Mouse (Mus musculus) heart, adult 2 months (tissue): ENCODE data around the gene Camkv. TPM values are rescaled to one million over a fixed set of nuclear protein-coding genes. Genes with fewer than 3 reads are reported as not detected.

Experiments
- DNase-seq, 2 experiments: peaks; one replicate each; pipeline ENCODE4 v3.0.0; 2021
- H3K27ac ChIP-seq: fragments of 200-600 bp; 2 replicates; pipeline ENCODE4 v1.8.1; 2022
- H3K27me3 ChIP-seq: fragments of 200-500 bp; 2 replicates; pipeline ENCODE4 v1.6.1; 2012; ENCODE audit warnings: mild to moderate bottlenecking, low read length, inconsistent platforms, mixed read lengths; ENCODE audit not compliant: control insufficient read depth, insufficient read depth
- H3K36me3 ChIP-seq: fragments of 200-500 bp; 2 replicates; pipeline ENCODE4 v1.6.1; 2012; ENCODE audit warnings: low read length, inconsistent platforms; ENCODE audit not compliant: control insufficient read depth, insufficient read depth
- H3K4me1 ChIP-seq: fragments of 200-500 bp; 2 replicates; pipeline ENCODE4 v1.6.1; 2011; ENCODE audit warnings: low read length; ENCODE audit not compliant: control insufficient read depth, insufficient read depth
- H3K4me3 ChIP-seq: fragments of 200-600 bp; 2 replicates; pipeline ENCODE4 v1.8.1; 2022
- H3K79me2 ChIP-seq: fragments of 200-500 bp; replicated peaks from 2 replicates; pipeline ENCODE4 v1.6.1; 2012; ENCODE audit warnings: mild to moderate bottlenecking, inconsistent platforms, low read length, moderate library complexity, mixed read lengths; ENCODE audit not compliant: control insufficient read depth, insufficient read depth
- H3K9ac ChIP-seq: fragments of 200-500 bp; 2 replicates; pipeline ENCODE4 v1.6.1; 2012; ENCODE audit warnings: low read depth, mild to moderate bottlenecking, control low read depth, inconsistent platforms, low read length, mixed read lengths
- CTCF ChIP-seq: fragments of 200-600 bp; IDR thresholded peaks from 2 replicates; pipeline ENCODE4 v1.8.1; 2022; ENCODE audit warnings: antibody characterized with exemption, mild to moderate bottlenecking, moderate library complexity
- EP300 ChIP-seq: fragments of 200-500 bp; IDR thresholded peaks from 2 replicates; pipeline ENCODE4 v1.6.1; 2011; ENCODE audit warnings: low read depth, low read length, control low read depth; ENCODE audit not compliant: insufficient read depth
- POLR2A ChIP-seq: fragments of 200-500 bp; IDR thresholded peaks from 2 replicates; pipeline ENCODE4 v1.6.1; 2011; ENCODE audit warnings: mild to moderate bottlenecking, low read depth, low read length, control low read depth; ENCODE audit not compliant: insufficient read depth
- WGBS: fragments of 180-500 bp; shearing (Covaris S2); methylation state at CpG from one replicate; pipeline ENCODE4 v1.1.7; 2018; 5-methylcytosine and 5-hydroxymethylcytosine counted together
- intact Hi-C: fragments of 180-260 bp; cut with DNase I; formaldehyde crosslinking; loops from one replicate; pipeline ENCODE4 v1.15.1; 2025
- long read RNA-seq: library from polyadenylated mRNA; stranded (forward); transcript quantifications from one replicate; pipeline ENCODE4 v2.0.0, GENCODE M21; 2021
- polyA plus RNA-seq: library from polyadenylated mRNA; depleted of rRNA; stranded (reverse); fragments of >200 nt; gene quantifications from 2 replicates; pipeline ENCODE4 v1.2.3, GENCODE M21; 2012; rRNA removed
- total RNA-seq, 2 experiments: library from RNA; stranded (reverse); gene quantifications; 2 replicates each; pipeline ENCODE4 v1.2.3; 2021

Gene Camkv
- total RNA-seq (not detected), polyA plus RNA-seq (0.02 and 0.06 TPM in 2 replicates)
- long read RNA-seq = 0 reads

DNA sequence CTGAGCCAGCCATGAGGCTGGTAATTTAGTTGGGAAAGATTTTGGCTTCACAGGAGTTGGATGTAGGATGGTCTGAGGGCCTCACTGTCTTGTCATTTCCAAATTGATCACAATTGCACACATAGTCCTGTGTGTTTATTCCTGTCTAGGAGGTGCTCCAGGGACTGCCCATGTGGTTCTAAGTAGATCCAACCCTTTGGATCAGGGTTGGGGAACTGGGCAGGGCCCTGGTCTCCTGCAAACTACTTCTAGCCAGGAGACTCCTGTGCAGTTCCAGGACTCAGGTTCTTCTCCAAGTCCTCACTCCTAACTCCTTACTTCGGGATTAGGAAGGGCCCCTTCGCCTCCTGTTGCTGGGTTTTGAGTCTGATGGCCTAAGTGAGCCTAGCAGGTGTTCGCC is at the start of gene Camkv:
Gene Camkv (plus strand): TSS at position 301 of the 400 bp plus-strand sequence.
- Histone ChIP-seq H3K27ac (no peak within 1 kb of the TSS), H3K9ac (no peak within 1 kb of the TSS), H3K27me3 (peaks cover 6% of the 10 kb centered on the region), H3K36me3 (no peaks in the 10 kb centered on the region), H3K4me3 (peak within 1 kb of the TSS; percentile 18; the same call in 1 of the 2 replicates), H3K79me2 (no peaks in the 10 kb centered on the region), H3K4me1 (no peaks in the 10 kb centered on the region)
- TF ChIP-seq POLR2A (no peak), EP300 (no peak), CTCF (no peak)
- DNase-seq = no peak
- 40% methylated on average over 3 of the region's 3 CpGs for WGBS
- intact Hi-C loops = no loop called here

DNA sequence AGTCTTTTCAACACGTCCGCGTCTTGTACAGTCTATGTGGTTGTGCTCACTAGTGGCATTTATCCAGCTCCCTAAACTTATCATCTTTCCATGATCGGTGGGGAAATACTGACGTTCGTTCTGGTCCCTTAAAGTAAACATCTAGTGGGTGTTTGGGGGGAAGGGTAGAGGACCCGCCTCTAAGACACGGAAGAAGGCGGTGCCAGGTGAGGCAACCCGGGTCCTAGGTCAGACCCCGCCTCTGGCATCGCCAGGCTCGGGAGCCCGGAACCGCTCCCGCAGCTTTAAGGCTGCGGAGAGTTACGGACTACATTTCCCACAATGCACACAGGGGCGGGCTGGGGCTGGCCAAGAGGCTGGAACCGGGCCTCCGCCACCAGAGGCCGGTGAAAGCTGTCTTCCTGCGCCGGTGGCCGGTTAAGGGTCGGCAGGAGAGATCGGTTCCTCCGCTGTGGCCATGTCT is 47.6 kb upstream of the Camkv start, which contains the start of gene Mon1a:
Gene Mon1a (plus strand): TSS at position 348 of the 463 bp plus-strand sequence.
- Histone ChIP-seq H3K4me3 (peak within 1 kb of the TSS; percentile 93), H3K79me2 (0 out of 2 replicates have a peak, but pooled peaks cover 2% of the 10 kb centered on the region), H3K27me3 (no peaks in the 10 kb centered on the region), H3K9ac (peak within 1 kb of the TSS; percentile 91), H3K27ac (peak within 1 kb of the TSS; percentile 83), H3K36me3 (no peaks in the 10 kb centered on the region), H3K4me1 (peaks cover 2% of the 10 kb centered on the region)
- intact Hi-C loops = loop anchor here (1.0 kb wide), 1 partner anchor 16 kb away; no protein-coding TSS in a partner anchor
- TF ChIP-seq EP300 (no peak), CTCF (no peak; the same call in 1 of the 2 replicates), POLR2A (peak; percentile 76)
- WGBS = under 1% methylated on average over 28 of the region's 28 CpGs
- peak; percentile 89 to 94 for DNase-seq

GRCm38 (mm10) chr9:107888267-107888850 is 47.1 kb upstream of the Camkv start:
- Histone ChIP-seq H3K4me1 (peaks cover 2% of the 10 kb centered on the region), H3K9ac (peak overlapping the region; percentile 91), H3K4me3 (peak overlapping the region; percentile 93), H3K27ac (peak overlapping the region; percentile 83), H3K36me3 (no peaks in the 10 kb centered on the region), H3K79me2 (0 out of 2 replicates have a peak, but pooled peaks cover 2% of the 10 kb centered on the region), H3K27me3 (no peaks in the 10 kb centered on the region)
- under 1% methylated on average over 18 of the region's 18 CpGs for WGBS
- intact Hi-C loops = loop anchor here (1.0 kb wide), 1 partner anchor 16 kb away; no protein-coding TSS in a partner anchor
- no peak for DNase-seq
- TF ChIP-seq EP300 (no peak), POLR2A (no peak), CTCF (0 out of 2 replicates have a peak, but pooled peaks have one; percentile 28)

DNA sequence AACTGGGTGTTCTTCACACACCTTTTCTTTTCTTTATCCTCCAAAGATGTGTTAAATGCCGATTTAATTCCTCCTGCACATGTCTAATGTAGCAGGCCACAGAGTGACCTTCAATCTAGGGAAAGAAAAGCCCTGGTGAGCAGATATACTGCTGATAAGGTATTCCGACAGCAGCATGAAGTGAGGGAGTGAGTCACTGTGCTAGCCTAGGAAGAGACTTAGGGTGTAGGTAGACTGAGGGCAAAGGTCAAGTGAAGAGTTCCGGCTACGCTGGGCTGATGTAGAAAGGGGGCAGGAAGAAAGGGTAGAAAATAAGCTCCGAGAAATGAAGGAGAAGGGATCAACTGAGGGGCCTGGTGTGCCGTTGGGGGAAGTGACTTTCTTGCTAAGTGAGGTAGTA is 45.2 kb upstream of the Camkv start:
- H3K4me3 ChIP-seq = no peak overlapping the region
- H3K36me3 ChIP-seq = no peaks in the 10 kb centered on the region
- 81% methylated on average over 6 of the region's 6 CpGs for WGBS
- intact Hi-C loops = no loop called here
- H3K79me2 ChIP-seq = 0 out of 2 replicates have a peak, but pooled peaks cover 2% of the 10 kb centered on the region
- TF ChIP-seq CTCF (no peak), POLR2A (no peak), EP300 (no peak)
- H3K27me3 ChIP-seq = no peaks in the 10 kb centered on the region
- H3K4me1 ChIP-seq = peaks cover 2% of the 10 kb centered on the region
- no peak for DNase-seq
- no peak overlapping the region for H3K9ac ChIP-seq
- no peak overlapping the region for H3K27ac ChIP-seq

DNA sequence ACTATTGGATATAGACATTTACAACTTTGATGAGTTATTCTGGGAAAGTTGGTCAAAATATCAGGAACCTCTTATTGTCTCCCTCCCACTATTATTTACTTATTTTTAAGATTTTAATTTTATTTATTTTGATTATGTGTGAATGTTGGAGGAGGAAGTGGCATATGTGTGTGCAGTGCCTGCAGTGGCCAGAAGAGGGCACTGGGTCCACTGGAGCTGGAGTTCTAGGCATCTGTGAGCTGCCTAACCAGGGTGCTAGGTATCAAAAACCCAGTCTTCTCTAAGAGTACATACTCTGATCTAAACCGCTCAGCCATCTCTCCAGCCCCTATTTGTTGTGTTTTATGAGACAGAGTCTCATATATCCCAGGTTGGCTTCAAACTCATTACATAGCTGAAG is 44.5 kb upstream of the Camkv start:
- Histone ChIP-seq H3K4me1 (peaks cover 2% of the 10 kb centered on the region), H3K79me2 (0 out of 2 replicates have a peak, but pooled peaks cover 2% of the 10 kb centered on the region), H3K27me3 (no peaks in the 10 kb centered on the region), H3K9ac (no peak overlapping the region), H3K27ac (no peak overlapping the region), H3K4me3 (no peak overlapping the region), H3K36me3 (no peaks in the 10 kb centered on the region)
- intact Hi-C loops = no loop called here
- TF ChIP-seq CTCF (peak; percentile 62), EP300 (no peak), POLR2A (no peak)
- DNase-seq = no peak
- WGBS = 100% methylated on average over 1 of the region's 1 CpGs

DNA sequence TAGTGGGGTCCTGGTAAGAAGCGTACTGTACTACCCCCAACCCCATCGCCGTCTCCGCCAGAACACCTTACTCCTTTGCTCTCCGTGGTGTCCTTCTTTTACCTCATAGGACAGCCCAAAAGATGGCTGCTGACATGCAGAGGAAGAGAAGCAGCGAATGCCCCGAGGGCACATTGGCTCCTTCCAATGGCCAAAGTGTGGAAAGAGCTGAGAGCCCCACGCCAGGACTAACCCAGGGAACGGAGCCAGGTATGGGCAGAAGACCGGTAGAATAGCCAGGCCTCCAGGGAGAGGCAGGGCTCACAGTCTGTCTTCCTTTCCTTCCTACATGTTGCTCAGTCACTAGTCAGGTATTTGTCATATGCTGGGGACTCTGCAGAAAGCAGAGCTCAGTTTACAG is 36.9 kb upstream of the Camkv start:
- H3K27ac ChIP-seq = no peak overlapping the region
- no peaks in the 10 kb centered on the region for H3K4me1 ChIP-seq
- no peak overlapping the region for H3K4me3 ChIP-seq
- intact Hi-C loops = no loop called here
- no peak overlapping the region for H3K9ac ChIP-seq
- 87% methylated on average over 10 of the region's 10 CpGs for WGBS
- no peaks in the 10 kb centered on the region for H3K27me3 ChIP-seq
- no peaks in the 10 kb centered on the region for H3K79me2 ChIP-seq
- H3K36me3 ChIP-seq = no peaks in the 10 kb centered on the region
- no peak for DNase-seq
- no peak for TF ChIP-seq CTCF
- no peak for TF ChIP-seq EP300
- no peak for TF ChIP-seq POLR2A
